Mouse (Mus musculus) liver, adult 2 months (tissue): ENCODE measurements at regions not wholly inside any gene's neighbourhood (a gene's known extent, or its start where the extent isn't known, plus 50 kb on each side); places are given as distances from the start of the nearest gene placed in this dataset.

Experiments
- CTCF ChIP-seq: fragments of 200-500 bp; IDR thresholded peaks from 2 replicates; pipeline ENCODE4 v1.5.1; 2011; ENCODE audit warnings: low read depth, low read length, control low read depth
- POLR2A ChIP-seq: fragments of 200-500 bp; IDR thresholded peaks from 2 replicates; pipeline ENCODE4 v1.6.1; 2011; ENCODE audit warnings: low read length, control low read depth; ENCODE audit not compliant: insufficient read depth; ENCODE audit errors: extremely low read depth

DNA sequence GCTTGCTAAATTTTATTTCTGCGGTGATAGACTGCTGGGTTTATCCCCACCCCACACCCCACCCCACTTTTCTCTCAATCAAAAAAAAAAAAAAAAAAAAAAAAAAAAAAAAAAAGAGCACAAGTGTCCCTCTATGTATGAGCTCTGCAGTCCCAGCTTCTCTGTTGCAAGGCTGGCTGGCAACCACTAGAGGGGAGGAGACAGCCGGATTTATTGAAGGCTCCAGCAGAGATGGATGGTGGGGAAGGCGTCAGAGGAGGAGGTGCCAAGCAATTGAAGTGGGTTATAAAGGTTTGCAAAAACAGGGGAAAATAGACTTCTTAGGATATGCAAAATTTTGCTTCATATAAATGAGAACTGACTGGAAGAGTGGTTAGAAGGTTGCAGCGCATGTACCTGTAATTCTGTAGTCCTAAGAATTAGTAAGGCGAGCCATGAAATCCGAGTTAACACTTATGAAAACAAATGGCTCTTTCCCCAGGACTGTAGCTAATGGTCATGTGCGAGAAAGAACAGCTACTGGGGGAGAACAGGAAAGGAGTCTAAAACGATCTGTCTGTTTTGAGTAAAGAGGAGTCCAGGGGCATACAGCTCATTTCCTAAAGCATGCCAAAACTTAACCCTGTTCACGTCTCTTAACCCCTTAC lies 885.1 kb upstream of the Pou3f3 start:
- TF ChIP-seq CTCF = peak; percentile 53
- TF ChIP-seq POLR2A = no peak
